Mouse (Mus musculus): ENCODE results near the gene Kcnab2.

Kcnab2 gene

GRCm38 (mm10) chr4:152453079-152453478 is 24.6 kb downstream of the Kcnab2 start:
- DNase-seq (ENCODE audit: low spot score in 2 of 2) = no peak

GRCm38 (mm10) chr4:152451371-152451770 is 26.3 kb downstream of the Kcnab2 start:
- DNase-seq (ENCODE audit: low spot score in 2 of 2) = no peak

DNA sequence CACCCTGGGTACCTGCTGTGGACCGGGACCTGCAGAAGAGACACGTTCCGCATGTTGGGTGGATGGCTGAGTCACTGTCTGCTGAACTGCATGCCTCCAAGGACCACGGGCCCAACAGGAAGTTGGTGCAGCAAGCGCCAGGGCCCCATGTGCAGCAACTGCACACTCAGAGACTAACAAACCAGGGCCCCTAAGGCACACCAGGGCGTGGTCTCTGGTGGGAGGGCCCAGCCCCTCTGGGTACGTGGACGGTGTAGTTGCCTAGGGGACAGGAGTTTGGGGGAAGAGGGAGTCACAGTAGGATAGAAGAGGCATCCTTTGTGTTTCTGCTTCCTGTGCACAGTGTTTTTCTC is 29.0 kb downstream of the Kcnab2 start:
- no peak for DNase-seq (ENCODE audit: low spot score in 2 of 2)

- DNase-seq (ENCODE audit: low spot score in 2 of 2) = no peak
Measured at GRCm38 (mm10) chr4:152447731-152448665, 29.7 kb downstream of the Kcnab2 start.

GRCm38 (mm10) chr4:152446178-152446577 is 31.5 kb downstream of the Kcnab2 start:
- DNase-seq (ENCODE audit: low spot score in 2 of 2) = no peak

DNA sequence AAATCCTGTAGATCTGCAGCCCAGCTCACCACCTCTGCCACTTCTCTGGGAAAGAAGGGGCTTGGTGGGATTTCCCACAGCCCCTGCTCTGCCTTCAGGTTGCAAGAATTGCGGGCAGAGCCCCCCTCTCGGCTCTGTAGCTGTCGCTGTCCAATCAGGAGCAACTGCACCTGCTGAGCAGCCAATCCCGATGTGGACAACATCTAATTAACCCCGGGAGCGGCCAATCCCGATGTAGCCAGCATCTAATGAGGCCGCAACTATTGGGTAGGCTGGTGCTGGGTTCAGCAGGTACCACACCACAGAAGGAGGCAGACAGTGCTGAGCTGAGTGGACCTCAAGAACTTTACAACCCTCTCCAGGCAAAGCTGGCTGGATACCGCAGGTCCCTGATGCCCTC is 36.1 kb downstream of the Kcnab2 start:
- DNase-seq (ENCODE audit: low spot score in 2 of 2) = no peak

- DNase-seq (ENCODE audit: low spot score in 2 of 2) = no peak
Measured at GRCm38 (mm10) chr4:152440882-152441281, 36.8 kb downstream of the Kcnab2 start.

DNA sequence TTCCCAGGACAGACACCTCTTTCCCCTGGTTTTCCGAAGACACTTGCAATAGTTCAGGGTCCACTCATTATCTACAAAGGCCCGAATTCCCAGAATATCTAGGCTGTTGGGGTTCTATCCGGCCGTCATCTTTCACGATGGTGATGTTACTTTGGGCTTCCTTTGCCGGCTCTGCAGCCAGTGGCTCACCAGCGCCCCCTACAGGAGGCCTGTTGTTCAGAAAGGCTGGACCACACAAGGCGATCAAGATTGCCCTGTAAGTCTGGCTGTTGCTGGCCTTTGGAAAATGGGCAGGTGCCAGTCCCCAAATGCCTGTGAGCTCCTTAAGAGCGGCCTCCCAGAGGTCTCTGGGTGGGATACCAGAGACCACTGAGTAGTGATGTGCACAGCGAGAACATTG is 42.4 kb downstream of the Kcnab2 start:
- DNase-seq (ENCODE audit: low spot score in 2 of 2) = peak; percentile 42 to 63

- DNase-seq (ENCODE audit: low spot score in 2 of 2) = peak; percentile 68 to 81
Measured at GRCm38 (mm10) chr4:152434836-152435235, 42.8 kb downstream of the Kcnab2 start.

- no peak for DNase-seq (ENCODE audit: low spot score in 2 of 2)
Measured at GRCm38 (mm10) chr4:152432308-152432707, 45.4 kb downstream of the Kcnab2 start.

- no peak for DNase-seq (ENCODE audit: low spot score in 2 of 2)
Measured at GRCm38 (mm10) chr4:152428259-152428658, 49.4 kb downstream of the Kcnab2 start.

DNA sequence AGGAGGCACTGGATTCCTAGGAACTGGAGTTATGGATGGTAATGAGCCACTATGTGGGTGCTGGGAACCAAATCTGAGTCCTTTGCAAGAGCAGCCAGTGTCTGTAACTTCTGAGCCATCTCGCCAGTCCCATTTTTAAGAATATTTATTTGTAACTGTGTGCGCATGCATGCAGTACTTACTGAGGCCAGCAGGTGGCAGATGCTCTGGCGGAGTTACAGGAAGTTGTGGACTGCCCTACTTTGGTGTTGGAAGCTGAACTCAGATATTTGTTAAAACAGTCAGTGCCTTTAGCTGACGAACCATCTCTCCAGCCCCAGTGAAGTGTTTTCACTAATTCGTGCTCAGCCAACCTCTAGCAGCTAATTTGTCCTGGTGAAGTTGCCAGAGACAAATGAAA is 52.7 kb downstream of the Kcnab2 start:
- DNase-seq (ENCODE audit: low spot score in 2 of 2) = no peak

GRCm38 (mm10) chr4:152424341-152424740 is 53.3 kb downstream of the Kcnab2 start:
- DNase-seq (ENCODE audit: low spot score in 2 of 2) = no peak

DNA sequence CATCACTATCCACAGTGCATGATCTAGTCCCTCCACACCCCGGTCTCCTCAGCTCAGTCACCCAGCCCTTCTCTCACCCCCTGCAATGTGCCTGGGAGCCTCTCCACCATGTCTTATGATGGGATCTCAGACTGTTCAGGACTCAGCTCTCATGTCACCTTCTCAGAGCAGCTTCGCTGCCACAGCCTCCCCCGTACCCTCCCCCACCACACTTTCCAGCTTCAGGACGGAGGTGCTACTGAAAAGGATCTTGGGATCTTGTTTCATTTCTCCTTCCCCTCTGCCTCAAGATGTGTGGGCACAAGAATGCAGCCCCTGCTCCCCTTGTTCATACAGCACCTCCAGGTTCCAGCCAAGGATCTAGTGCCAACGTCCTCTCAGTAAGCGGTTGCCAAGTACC is 54.1 kb downstream of the Kcnab2 start:
- no peak for DNase-seq (ENCODE audit: low spot score in 2 of 2)

GRCm38 (mm10) chr4:152418229-152419060 is 59.2 kb downstream of the Kcnab2 start:
- DNase-seq (ENCODE audit: low spot score in 2 of 2) = no peak

DNA sequence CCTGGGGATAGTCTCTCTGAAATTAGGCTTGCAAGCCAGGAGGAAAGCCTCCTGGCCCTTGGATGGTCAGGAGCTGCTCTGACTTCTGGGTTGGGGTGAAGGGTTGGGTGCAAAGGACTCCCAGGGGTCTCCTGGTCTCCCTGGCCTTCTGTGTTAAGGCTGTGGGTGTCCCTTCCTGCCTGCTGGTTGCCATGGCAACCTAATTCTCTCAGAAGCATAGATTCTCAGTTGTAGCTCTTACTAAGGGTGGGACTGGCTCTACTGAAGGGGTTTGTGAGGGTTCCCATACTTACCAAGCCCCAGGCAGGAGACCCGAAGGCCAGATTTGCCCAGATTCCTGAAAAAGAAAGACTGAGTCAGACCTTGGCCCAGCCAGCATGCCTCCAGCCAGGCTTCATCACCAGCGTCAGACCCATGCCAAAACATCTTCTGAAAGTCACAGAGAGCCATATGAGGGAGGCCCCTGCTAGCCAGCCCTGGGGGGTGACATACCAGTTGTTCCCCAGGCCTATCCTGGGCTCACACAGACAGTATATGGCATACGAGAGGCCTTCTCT is 65.1 kb downstream of the Kcnab2 start:
- DNase-seq (ENCODE audit: low spot score in 2 of 2) = no peak

DNA sequence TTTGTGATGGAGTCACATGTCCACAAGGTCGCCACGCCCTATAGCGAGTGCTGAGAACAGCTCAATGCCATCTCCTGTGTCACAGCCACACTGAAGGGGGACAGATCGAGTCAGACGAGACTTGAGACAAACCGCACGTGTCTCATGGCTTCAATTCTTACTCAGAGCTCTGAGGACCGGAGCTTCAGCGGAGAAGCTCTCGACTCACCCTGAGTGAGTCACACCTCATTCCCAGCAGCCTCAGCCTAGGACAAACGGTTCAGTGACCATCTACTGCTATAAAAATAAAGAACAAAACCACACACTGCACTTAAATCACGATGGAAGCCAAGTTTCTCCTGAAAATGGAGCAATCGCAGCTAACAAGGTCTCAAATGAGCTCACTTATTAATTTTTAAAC is 66.7 kb downstream of the Kcnab2 start:
- no peak for DNase-seq (ENCODE audit: low spot score in 2 of 2)

GRCm38 (mm10) chr4:152406531-152406930 is 71.1 kb downstream of the Kcnab2 start:
- no peak for DNase-seq (ENCODE audit: low spot score in 2 of 2)

DNA sequence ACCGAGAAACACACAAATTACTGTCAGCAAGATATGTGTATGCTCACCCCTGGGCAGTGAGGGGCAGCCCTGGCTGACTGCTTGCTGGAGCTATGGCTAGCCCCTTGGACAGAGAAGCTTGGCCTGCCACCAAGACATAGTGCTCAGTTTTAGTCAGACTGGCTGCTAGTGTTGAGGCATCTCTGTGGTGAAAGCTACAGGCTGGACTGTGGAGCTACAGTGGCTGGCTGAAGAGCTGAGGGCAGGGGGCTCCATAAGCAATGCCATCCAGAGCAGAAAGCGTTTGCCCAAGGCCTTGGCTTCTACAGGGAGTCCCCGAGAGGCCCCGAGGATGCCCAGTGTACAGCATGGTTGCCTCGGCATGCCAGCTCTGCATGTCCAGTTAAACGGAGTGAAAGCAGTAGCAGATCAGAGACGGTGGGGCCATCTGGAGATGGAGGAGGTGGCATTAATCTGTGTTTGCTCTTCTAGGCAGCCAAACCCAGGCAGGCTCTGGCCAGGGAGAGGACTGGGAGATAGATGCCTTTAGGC is 71.9 kb downstream of the Kcnab2 start:
- no peak for DNase-seq (ENCODE audit: low spot score in 2 of 2)

- no peak for DNase-seq (ENCODE audit: low spot score in 2 of 2)
Measured at GRCm38 (mm10) chr4:152405143-152405542, 72.5 kb downstream of the Kcnab2 start.

- DNase-seq (ENCODE audit: low spot score in 2 of 2) = no peak
Measured at GRCm38 (mm10) chr4:152398926-152399325, 78.7 kb downstream of the Kcnab2 start.

- DNase-seq (ENCODE audit: low spot score in 2 of 2) = no peak
Measured at GRCm38 (mm10) chr4:152392627-152393026, 85.0 kb downstream of the Kcnab2 start.
